Mouse (Mus musculus) activated CD4-positive, CD25-positive, alpha-beta regulatory T cell, adult 4 months (primary cell): ENCODE measurements around the gene Actl11. TPM values are rescaled to one million over a fixed set of nuclear protein-coding genes. Genes with fewer than 3 reads are reported as not detected.

Experiments
- ATAC-seq: one replicate; pipeline ENCODE4 v1.8.0; 2017
- polyA plus RNA-seq, 2 experiments: library from polyadenylated mRNA; unstranded; fragments of 100-300 nt; shearing (Covaris generic); gene quantifications; one replicate each; pipeline ENCODE4 v1.2.1; 2017

Actl11 gene
- polyA plus RNA-seq, 2 experiments from 2014 or later: not detected

- ATAC-seq: peak; percentile 57
Observed at GRCm38 (mm10) chr9:107963700-107964099, 35.4 kb downstream of the Actl11 start.

- ATAC-seq: no peak
Observed at GRCm38 (mm10) chr9:107964681-107965080, 36.4 kb downstream of the Actl11 start.

GRCm38 (mm10) chr9:107966676-107967075 is 38.4 kb downstream of the Actl11 start:
- ATAC-seq: no peak

DNA sequence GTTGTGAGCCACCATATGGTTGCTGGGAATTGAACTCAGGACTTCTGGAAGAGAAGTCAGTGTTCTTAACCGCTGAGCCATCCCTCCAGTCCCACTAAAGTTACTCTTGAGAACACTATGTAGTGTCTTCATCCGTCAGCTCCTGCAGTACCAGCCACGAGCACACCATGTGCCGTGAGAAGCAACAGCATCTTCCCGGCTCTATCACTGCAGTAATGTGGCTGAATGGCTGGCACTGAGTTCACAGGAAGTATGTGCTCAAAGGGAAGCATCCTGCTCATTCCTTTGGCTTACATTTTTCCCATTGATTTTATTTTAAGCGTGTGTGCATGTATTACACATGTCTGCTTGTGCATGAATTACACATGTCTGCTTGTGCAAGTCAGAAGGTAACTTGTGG is 39.2 kb downstream of the Actl11 start:
- no peak for ATAC-seq

GRCm38 (mm10) chr9:107968531-107968930 is 40.3 kb downstream of the Actl11 start:
- no peak for ATAC-seq

- ATAC-seq: no peak
Observed at GRCm38 (mm10) chr9:107970311-107970710, 42.0 kb downstream of the Actl11 start.

DNA sequence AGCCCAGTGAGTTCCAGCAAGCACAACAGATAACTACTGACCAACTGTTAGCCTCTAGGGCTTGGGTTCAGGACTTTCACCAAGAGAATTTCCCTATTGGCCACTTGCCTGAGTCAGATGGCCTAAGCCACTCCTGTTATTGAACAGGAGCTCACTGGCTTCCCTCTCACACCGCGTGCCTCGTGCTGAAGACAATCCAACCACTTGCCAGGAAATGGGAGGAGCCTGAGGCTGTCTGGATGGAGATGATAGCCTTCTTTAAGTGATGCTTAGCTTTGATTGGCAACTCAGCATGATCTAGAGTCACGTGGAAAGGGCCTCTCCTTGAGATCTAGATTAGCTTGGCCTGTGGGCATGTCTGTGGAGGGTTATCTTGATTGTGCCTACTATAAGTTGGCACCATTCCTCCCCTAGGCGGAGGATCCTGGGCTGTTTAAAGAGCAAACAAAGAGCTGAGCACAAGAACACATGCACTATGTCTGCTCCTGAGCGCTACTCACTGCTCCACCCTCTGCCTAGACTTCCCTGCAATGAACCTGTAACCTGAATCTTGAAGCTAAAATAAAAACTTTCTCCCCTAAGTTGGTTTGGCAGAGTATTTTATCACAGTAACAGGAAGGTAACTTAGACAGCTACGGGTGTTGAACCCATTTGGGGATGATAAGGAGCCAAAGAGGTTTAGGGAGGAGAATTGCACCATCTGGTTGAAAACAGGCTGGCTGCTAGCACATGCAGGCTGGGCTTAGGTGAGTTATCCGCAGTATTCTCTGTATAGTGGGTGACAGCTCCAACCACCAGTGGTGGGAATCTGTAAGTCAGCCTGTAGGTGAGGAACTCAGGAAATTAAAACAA is 43.6 kb downstream of the Actl11 start:
- no peak for ATAC-seq

DNA sequence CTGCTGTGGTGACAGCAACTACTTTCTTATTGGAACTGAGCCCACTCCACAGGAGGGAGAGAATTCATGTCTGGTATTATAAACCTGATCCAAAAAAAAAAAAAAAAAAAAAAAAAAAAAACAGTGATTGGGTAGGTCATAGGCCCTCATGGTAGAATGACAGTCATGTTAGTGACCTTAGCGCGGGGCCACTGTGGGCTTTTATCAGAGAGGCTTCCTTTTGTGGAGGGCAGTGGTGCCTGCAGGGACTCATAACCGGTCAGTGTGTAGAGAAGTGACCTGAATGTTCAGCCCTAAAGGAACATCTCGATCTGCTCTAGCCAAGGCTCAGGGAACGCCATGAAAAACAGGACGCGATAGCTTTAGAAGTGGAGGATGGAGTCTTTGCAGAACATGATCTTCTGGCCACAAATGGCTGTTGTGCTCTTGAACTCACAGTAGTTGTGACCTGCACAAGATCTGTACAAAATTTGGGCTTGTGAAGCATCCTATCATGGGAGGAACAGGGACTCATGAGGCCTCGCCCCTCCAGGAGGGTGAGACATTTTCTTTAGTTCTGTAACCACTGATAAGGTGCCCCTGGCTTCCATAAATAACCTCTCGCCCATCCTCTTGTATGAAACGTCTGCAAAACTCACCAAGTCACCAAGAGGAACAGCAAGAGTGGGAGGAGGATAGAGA is 46.4 kb downstream of the Actl11 start:
- no peak for ATAC-seq

DNA sequence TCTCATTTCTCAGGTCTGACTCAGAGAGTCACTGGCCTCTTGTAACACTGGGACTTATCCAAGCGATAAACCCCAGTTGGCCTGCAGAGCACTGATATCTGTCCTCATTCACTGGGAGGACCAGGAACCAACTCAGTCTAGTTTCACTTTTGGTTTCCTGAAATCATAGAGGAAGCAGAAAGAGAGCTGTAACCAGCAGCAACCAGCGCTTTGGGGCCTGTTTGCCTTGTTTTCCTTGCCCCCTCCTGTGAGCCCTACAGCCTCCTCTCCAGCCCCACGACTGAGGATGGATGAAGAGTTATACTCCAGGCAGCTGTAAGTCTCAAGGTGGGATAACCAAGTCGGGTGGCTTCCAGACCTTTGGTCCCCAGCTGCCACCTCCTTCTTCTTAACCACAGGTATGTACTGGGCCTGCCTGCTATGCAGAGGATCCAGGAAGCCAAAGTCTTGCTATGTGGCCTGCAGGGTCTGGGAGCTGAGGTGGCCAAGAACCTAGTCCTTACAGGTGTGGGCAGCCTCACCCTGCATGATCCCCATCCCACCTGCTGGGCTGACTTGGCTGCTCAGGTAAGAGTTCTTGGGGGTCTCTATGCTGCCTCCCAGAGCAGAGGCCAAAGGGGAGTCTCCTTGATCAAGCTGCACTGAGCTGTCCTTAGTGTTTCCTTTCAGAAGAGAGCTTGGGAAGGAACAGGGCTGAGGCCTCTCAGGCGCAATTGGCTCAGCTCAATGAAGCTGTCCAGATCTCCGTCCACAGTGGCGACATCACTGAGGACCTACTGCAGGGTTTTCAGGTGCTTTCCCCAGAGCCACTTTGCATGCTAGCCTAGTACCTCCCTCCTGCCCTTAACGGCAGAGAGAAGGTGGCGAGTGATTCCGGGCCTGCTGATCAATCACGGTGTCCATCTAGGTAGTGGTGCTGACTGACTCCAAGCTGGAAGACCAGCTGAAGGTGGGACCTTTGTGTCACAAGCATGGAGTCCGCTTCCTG is 47.4 kb downstream of the Actl11 start, which contains the start of gene Uba7:
TSS of gene Uba7 (plus strand) at position 107 of the 988 bp plus-strand sequence.
- peak; percentile 90 for ATAC-seq

GRCm38 (mm10) chr9:107978815-107979214 is 50.5 kb downstream of the Actl11 start:
- ATAC-seq: no peak

Other genes with a start within 250 kb of the Actl11 start
- gene Gnat1, start 248.8 kb upstream of the Actl11 start, polyA plus RNA-seq: 1 to 10 TPM in 1 of 2 experiments, not detected in 1; 1.1 TPM
- gene Sema3f, start 218.0 kb upstream of the Actl11 start, polyA plus RNA-seq: not detected
- 100 to 1,000 TPM; 299 to 310 TPM for gene Rbm5, start 157.5 kb upstream of the Actl11 start, polyA plus RNA-seq
- gene Rbm6, start 55.2 kb upstream of the Actl11 start, polyA plus RNA-seq: 10 to 100 TPM; 76.4 to 81.0 TPM
- gene Mon1a, start 40.3 kb upstream of the Actl11 start, polyA plus RNA-seq: 10 to 100 TPM; 11.3 to 12.9 TPM
- gene Mst1r, start 21.6 kb upstream of the Actl11 start, polyA plus RNA-seq: not detected
- not detected for gene Camkv, start 7.2 kb downstream of the Actl11 start, polyA plus RNA-seq
- gene Traip, start 21.7 kb downstream of the Actl11 start, polyA plus RNA-seq: 1 to 10 TPM; 5.0 to 8.2 TPM
- 100 to 1,000 TPM; 132 to 138 TPM for gene Uba7, start 47.0 kb downstream of the Actl11 start, polyA plus RNA-seq
- gene Gm20661, start 54.6 kb downstream of the Actl11 start, polyA plus RNA-seq: not detected
- gene Inka1, start 57.4 kb downstream of the Actl11 start, polyA plus RNA-seq: under 1 TPM; 0.33 to 0.51 TPM
- gene Cdhr4, start 64.0 kb downstream of the Actl11 start, polyA plus RNA-seq: 1 to 10 TPM in 1 of 2 experiments, under 1 TPM in 1; 0.93 to 2.5 TPM
- gene Gm20662, start 67.9 kb downstream of the Actl11 start, polyA plus RNA-seq: not detected
- 10 to 100 TPM; 36.7 to 47.6 TPM for gene Ip6k1, start 74.0 kb downstream of the Actl11 start, polyA plus RNA-seq
- 10 to 100 TPM; 12.9 to 22.2 TPM for gene Gmppb, start 120.8 kb downstream of the Actl11 start, polyA plus RNA-seq
- gene Amigo3, start 124.7 kb downstream of the Actl11 start, polyA plus RNA-seq: 1 to 10 TPM; 1.3 to 3.3 TPM
- gene Mst1, start 152.0 kb downstream of the Actl11 start, polyA plus RNA-seq: under 1 TPM; 0.40 to 0.48 TPM
- 10 to 100 TPM; 49.9 to 75.8 TPM for gene Rnf123, start 154.9 kb downstream of the Actl11 start, polyA plus RNA-seq
- gene Apeh, start 166.1 kb downstream of the Actl11 start, polyA plus RNA-seq: 10 to 100 TPM; 39.4 to 45.0 TPM